Mouse (Mus musculus): Measurements from ENCODE around the gene Chac1. TPM values are rescaled to one million over a fixed set of nuclear protein-coding genes. Genes with fewer than 3 reads are reported as not detected.

Gene Chac1
- polyA plus RNA-seq, 1 experiment from 2014 or later = 2.0 TPM

DNA sequence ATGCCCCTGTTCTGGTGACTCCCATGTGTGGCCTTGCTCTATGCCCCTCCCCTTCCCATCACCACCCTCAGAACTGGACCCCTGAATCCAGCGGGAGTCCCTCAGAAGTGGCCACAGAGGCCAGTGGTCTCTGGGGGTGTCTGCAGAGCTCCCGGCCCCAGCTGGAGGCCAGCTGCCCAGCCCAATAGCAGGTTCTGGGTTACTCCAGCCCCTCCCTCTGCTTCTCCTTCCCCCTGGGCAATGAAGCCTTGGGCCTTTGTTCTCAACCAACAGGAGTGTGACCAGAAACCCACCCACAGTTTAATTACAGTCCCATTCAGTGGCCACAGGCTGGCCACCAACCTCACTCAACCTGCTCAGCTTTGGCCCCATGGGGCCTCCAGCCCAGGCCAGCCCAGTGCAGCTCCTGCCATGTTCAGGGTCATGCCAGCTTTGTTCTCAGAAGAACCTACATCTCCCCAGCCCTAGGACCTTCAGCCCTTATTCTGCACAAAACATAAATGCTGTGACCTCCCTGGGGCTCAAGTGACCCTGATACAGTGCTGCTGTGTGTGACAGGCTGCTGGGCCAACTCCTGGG lies 38.6 kb upstream of the Chac1 start:
- Histone ChIP-seq H3K4me3 (ENCODE audit: low read depth, low read length) (no peak overlapping the region), H3K4me1 (replicated peaks; ENCODE audit: control insufficient read depth, insufficient read depth) (no peaks in the 10 kb centered on the region), H3K27me3 (ENCODE audit: control insufficient read depth, insufficient read depth, low read length) (no peaks in the 10 kb centered on the region), H3K36me3 (ENCODE audit: control insufficient read depth, insufficient read depth, low read length) (no peaks in the 10 kb centered on the region), H3K9ac (ENCODE audit: low read length) (no peak overlapping the region), H3K9me3 (ENCODE audit: control insufficient read depth, low read length) (no peaks in the 10 kb centered on the region), H3K27ac (replicated peaks) (no peak overlapping the region), H3K4me2 (replicated peaks; ENCODE audit: low read depth) (no peak overlapping the region)
- whole genome bisulfite sequencing = 81% methylated on average over 2 of the region's 2 CpGs
- ATAC-seq (ENCODE audit: low FRiP score, low TSS enrichment) (no peak), DNase-seq (ENCODE audit: low spot score) (no peak)
- TF ChIP-seq CTCF (IDR thresholded peaks at IDR 0.05; ENCODE audit: low read depth) (no peak), EP300 (optimal IDR thresholded peaks at IDR 0.05) (no peak)

DNA sequence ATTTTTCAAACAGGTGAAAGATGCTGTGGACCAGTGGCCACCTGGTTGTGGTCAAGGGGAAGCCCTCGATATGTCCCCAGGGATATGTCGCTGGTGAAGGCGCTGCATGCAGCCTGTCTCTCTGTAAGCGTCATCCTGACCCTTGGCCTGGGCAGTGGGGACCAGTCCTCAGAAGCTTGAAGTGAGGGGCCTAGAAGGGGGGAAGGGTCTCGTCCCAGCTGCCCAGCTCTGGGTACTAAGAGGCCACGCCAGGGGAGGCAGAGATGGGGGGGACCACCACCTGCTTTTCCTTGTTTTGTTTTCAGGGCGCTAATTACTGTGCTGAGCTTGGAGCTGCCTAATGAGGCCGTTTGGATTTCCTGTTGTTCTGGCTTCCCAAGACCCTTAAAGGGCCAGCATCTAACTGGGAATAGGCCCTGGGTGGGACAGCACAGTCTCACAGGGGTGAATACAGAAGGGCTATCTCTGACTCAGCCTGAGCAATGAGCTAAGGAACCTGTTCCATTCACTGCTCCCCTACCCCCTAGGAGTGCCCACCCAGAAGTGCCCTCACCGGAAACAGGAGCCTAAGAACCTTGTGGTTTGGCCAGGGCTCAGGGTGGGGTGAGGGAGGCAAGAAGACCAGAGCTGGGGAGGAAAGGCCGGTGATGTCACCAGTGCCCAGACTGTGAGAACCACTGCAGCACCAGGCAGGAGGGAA lies 37.1 kb upstream of the Chac1 start:
- Histone ChIP-seq H3K27me3 (ENCODE audit: control insufficient read depth, insufficient read depth, low read length) (no peaks in the 10 kb centered on the region), H3K27ac (replicated peaks) (no peak overlapping the region), H3K4me1 (replicated peaks; ENCODE audit: control insufficient read depth, insufficient read depth) (no peaks in the 10 kb centered on the region), H3K4me3 (ENCODE audit: low read depth, low read length) (no peak overlapping the region), H3K4me2 (replicated peaks; ENCODE audit: low read depth) (no peak overlapping the region), H3K36me3 (ENCODE audit: control insufficient read depth, insufficient read depth, low read length) (no peaks in the 10 kb centered on the region), H3K9me3 (ENCODE audit: control insufficient read depth, low read length) (no peaks in the 10 kb centered on the region), H3K9ac (ENCODE audit: low read length) (no peak overlapping the region)
- DNase-seq (ENCODE audit: low spot score) = no peak
- ATAC-seq (ENCODE audit: low FRiP score, low TSS enrichment) = no peak
- TF ChIP-seq EP300 (optimal IDR thresholded peaks at IDR 0.05) (no peak), CTCF (IDR thresholded peaks at IDR 0.05; ENCODE audit: low read depth) (no peak)
- WGBS = 46% methylated on average over 10 of the region's 10 CpGs

DNA sequence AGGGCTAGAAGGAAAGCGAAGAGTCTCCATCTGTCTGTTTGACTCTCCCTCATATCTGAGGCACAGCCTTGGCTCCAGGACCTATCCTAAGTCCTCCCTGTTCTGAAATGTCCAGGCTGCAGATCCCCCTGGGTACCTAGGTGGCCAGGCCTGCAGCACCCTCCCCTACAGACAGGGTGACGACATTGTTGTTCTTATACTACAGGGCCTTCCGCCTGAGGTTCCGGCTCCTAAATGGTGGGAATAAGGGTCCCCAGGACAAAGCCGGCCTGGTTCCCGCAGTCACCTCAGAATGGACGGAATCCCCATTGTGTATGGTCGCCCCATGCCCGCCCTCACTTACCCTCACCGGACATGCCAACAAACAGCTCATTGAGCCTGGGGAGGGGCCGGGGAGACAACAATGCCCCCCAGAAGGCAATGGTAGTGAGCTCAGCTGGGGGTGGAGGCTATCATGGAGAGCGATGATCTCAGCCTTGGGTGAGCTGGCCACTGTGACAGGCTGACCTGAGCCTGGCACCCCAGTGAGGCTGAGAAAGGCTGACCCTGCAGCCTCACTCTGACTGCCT lies 36.2 kb upstream of the Chac1 start:
- Histone ChIP-seq H3K4me2 (replicated peaks; ENCODE audit: low read depth) (no peak overlapping the region), H3K4me3 (ENCODE audit: low read depth, low read length) (no peak overlapping the region), H3K36me3 (ENCODE audit: control insufficient read depth, insufficient read depth, low read length) (no peaks in the 10 kb centered on the region), H3K9ac (ENCODE audit: low read length) (no peak overlapping the region), H3K4me1 (replicated peaks; ENCODE audit: control insufficient read depth, insufficient read depth) (no peaks in the 10 kb centered on the region), H3K9me3 (ENCODE audit: control insufficient read depth, low read length) (no peaks in the 10 kb centered on the region), H3K27ac (replicated peaks) (no peak overlapping the region), H3K27me3 (ENCODE audit: control insufficient read depth, insufficient read depth, low read length) (no peaks in the 10 kb centered on the region)
- ATAC-seq (ENCODE audit: low FRiP score, low TSS enrichment) = no peak
- TF ChIP-seq EP300 (optimal IDR thresholded peaks at IDR 0.05) (no peak), CTCF (IDR thresholded peaks at IDR 0.05; ENCODE audit: low read depth) (no peak)
- no peak for DNase-seq (ENCODE audit: low spot score)
- WGBS = 76% methylated on average over 12 of the region's 12 CpGs

DNA sequence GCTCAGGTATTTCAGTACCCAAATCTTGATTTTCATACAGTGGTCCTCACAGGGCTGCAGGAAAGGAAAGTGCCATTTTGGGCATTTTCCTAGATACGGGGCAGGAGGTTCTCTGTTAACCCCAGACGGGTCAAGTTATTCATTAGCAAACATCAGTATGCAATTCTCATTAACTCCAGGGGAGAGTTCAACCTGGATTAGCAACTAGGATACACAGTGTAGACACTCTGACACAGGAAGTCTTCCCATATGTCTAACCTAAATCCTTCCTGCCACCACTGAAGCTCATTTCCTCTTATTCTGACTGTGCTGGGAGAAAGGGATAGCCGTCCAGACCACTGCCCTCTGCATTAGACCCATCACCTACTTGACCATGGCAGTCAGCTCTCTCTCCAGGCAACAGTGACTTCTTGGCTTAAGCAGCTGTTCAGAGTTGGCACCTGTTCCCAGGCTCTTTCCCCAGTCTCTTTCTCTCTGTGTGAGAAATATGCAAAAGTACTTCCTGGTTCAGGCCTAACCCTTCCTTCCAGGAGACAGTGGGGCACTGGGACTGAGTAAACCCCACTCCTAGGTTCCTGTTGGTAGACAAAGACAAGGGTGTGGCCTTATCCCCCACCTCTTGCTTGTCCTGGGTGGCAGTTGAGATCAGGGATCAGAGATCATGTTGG lies 32.9 kb upstream of the Chac1 start:
- H3K4me2 ChIP-seq (replicated peaks; ENCODE audit: low read depth) = no peak overlapping the region
- ATAC-seq (ENCODE audit: low FRiP score, low TSS enrichment) = peak; percentile 71

DNA sequence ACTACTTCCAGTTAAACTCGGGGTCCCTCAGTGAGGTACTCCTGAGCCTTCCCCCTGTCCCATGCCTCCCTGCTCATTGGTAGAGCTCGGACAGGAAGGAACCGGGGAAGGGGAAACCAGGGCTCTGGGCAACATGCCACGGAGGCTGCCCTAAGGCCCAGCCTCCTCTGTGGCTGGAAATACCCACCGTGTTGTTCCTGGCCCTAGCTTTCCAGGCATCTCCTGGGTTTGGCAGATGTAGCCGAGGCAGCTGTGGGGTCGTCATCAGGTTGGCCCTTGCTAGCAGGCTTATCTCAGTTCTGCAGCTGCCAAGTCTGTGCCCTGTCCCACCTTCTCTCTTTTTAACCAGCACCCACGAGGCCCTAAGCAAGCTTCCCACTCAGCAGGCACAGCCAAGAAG lies 30.5 kb upstream of the Chac1 start:
- Histone ChIP-seq H3K4me3 (ENCODE audit: low read depth, low read length) (no peak overlapping the region), H3K27ac (replicated peaks) (no peak overlapping the region), H3K9me3 (ENCODE audit: control insufficient read depth, low read length) (no peaks in the 10 kb centered on the region), H3K36me3 (ENCODE audit: control insufficient read depth, insufficient read depth, low read length) (no peaks in the 10 kb centered on the region), H3K9ac (ENCODE audit: low read length) (no peak overlapping the region), H3K4me1 (replicated peaks; ENCODE audit: control insufficient read depth, insufficient read depth) (peaks cover 7% of the 10 kb centered on the region), H3K4me2 (replicated peaks; ENCODE audit: low read depth) (no peak overlapping the region), H3K27me3 (ENCODE audit: control insufficient read depth, insufficient read depth, low read length) (0 out of 2 replicates have a peak, but pooled peaks cover 7% of the 10 kb centered on the region)
- 68% methylated on average over 8 of the region's 8 CpGs for WGBS
- DNase-seq (ENCODE audit: low spot score) (no peak), ATAC-seq (ENCODE audit: low FRiP score, low TSS enrichment) (no peak)
- TF ChIP-seq CTCF (IDR thresholded peaks at IDR 0.05; ENCODE audit: low read depth) (no peak), EP300 (optimal IDR thresholded peaks at IDR 0.05) (no peak)

More for the DNA sequence above, 32.9 kb upstream of the Chac1 start:
- Histone ChIP-seq H3K36me3 (ENCODE audit: control insufficient read depth, insufficient read depth, low read length) (no peaks in the 10 kb centered on the region), H3K4me3 (ENCODE audit: low read depth, low read length) (no peak overlapping the region), H3K9ac (ENCODE audit: low read length) (no peak overlapping the region), H3K27me3 (ENCODE audit: control insufficient read depth, insufficient read depth, low read length) (0 out of 2 replicates have a peak, but pooled peaks cover 4% of the 10 kb centered on the region), H3K27ac (replicated peaks) (peak overlapping the region; percentile 81), H3K4me1 (replicated peaks; ENCODE audit: control insufficient read depth, insufficient read depth) (peaks cover 7% of the 10 kb centered on the region), H3K9me3 (ENCODE audit: control insufficient read depth, low read length) (no peaks in the 10 kb centered on the region)
- WGBS = 61% methylated on average over 3 of the region's 3 CpGs
- peak; percentile 62 for DNase-seq (ENCODE audit: low spot score)
- TF ChIP-seq CTCF (IDR thresholded peaks at IDR 0.05; ENCODE audit: low read depth) = no peak
- no peak for TF ChIP-seq EP300 (optimal IDR thresholded peaks at IDR 0.05)
